Mouse (Mus musculus) mature B cell (primary cell): ENCODE results near the gene Thsd4.
"Not testable (repeated sequence)": the region's sequence is repeated elsewhere in the genome, so short reads cannot be mapped to it uniquely, and the experiment has no call there.

Experiments used
- in situ Hi-C: fragments of 300-500 bp; cut with MboI; formaldehyde crosslinking; loops from 2 replicates; pipeline ENCODE4 v1.14.3; 2019

The Thsd4 gene

DNA sequence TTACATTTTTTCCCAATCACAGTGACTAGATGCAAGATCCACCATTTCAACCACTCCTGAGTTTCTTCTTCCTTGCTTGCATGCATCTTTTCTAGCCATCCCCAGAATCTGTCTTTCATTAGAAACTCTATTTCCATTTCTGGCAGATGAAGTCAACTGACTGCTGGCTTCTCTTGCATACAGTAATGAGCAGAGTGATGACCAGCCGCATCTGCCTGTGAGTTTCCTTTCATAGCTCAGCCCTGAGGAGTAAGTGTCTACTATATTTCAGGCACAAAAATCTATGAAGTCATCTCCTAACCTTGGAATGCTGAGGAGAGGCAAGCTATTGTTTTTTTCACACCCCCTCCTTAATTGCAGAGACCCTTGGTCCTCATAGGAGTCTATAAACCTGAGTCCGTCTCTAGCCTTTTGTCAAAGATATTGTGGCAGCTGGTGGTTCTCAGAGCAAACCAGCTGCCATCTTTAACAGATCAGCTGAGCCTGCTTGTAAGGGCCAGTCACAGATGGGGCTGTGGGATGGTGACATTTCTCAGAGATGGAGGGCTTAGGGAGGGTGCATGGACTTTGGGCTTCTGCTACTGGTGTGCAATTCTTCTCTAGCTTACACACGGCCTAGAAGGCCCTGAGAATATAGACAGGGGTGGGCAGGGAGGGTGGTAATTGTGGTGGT is 535.8 kb downstream of the Thsd4 start:
- in situ Hi-C loops = loop anchor here (10.0 kb wide), 1 partner anchor 271 kb away; no protein-coding TSS in a partner anchor

DNA sequence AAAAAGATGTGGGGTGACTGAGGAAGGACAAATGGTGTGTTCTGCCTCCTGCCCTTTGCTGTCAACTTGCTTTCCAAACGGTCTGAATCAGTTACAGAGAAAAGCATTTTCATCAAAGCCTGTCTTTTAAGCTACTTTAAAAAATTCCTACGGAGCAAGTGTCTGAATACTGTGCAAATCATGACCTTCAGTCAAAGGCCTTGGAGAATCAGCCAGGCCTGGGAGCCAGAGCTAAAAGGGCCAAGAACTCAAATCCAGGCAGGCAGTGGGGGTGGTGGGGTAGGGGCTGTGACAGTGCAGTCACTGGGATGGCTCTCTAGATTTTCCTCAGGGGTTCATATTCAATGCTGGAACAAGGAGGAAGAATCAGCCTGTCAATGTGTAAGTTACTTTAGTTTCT is 540.7 kb downstream of the Thsd4 start:
- in situ Hi-C loops = loop anchor here (10.0 kb wide), 1 partner anchor 266 kb away; no protein-coding TSS in a partner anchor

DNA sequence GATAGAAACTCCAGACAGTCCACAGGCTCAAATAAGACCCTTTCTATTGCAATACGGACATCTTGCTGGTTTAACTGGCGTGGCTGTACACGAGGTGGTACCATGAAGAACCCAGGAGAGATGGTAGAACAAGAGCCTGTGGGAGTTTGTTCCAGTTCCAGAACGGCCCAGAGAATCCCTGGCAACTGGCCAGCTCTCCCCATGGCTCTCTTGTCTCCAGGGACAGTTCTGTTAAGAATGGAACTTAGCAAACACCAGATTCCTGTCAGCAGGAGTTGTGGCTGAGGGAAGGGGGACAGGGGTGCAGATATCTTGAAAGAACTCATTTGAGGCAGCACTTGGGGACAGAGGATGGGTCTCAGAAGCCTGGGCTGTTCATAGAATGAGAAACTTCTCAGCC is 550.6 kb downstream of the Thsd4 start:
- in situ Hi-C loops = no loop called here

DNA sequence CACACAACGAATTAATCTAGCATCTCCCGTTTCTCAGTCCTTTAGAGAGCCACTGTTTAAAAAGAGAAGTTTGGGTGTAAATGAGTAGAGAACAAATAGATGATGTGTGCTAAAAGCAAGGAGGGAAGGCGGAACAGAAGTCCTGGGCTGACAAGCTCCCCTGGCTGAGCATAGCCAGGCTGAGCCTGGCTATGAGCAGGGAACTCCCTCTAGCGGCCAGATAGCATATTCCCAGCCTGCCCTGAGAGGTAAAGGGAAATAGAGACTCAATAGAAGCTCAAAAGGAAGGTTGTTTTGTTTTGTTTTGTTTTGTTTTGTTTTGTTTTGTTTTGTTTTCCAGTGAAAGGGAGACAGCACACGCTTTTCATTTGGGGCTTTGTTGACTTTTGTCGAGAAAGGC is 552.5 kb downstream of the Thsd4 start:
- in situ Hi-C loops = no loop called here

DNA sequence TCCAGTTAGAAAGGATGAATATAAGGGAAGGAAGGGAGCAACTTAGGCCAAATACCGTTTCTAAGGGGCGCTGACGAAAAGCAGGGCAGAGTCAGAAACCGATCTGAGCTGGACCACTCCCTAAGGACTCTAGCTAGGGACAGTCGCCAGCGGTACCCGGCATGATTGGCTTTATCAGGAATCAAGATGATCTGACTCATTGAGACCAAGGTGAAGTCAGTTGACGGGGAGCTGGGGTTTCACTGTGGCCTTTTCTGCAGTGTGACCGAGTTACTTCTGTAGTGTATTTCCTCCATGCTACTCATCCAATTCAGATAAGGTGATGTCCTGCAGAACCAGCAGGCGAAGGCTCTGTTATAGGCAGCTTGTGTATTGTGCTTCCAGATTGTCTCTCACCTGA is 556.8 kb downstream of the Thsd4 start:
- in situ Hi-C loops = no loop called here

DNA sequence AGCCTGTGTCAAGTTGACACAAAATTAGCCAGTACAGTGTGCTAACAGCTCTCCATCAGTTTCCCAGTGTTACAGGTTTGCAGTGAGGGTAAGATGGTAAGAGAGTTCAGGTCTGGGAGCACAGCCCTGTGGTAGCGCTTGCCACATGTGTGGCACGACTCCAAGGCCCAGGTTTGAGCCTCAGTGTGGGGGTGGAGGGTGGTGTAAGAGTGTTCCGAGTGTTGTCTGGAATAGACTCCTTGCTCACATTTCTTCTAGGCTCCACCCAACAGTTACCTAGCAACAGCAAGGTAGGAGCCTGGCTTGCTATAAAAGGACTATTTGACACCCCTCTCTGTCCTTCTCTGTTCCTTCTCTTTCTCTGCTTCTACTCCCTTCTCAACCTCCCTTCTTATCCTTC is 557.5 kb downstream of the Thsd4 start:
- in situ Hi-C loops = no loop called here

DNA sequence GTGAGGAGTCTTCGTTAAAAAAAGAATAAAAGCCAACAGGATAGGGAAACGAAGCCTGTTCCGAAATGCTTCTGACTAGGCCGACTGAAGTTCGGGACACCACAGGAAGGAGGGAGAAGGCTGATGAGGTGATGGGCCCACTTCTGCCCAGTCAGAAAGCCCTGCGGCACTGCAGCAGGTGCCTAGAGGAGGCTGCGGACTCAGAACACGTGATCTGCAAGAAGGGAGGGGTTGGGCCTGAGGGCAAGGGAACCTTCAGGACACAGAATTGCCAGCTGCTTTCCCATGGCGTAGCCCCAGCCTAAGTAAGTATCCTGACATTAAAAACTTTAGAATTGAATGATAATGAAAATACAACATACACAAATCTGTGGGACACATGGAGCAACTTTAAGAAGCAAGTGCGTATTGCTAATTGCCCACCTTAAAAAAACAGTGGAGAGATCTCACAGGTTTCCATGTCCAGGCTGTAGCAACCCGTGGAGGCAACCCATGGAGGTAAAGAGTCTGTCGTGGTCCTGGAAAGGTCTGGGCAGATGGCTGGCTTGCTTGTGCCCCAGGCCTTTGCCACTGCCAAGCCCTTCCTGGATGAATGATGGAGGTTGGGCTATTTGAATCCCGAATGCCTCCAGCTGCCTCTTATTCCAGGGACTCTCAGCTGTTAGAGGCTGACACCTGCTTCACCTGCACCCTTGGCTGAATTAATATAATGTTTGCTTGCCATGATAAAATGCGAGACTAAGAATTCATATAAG is 560.5 kb downstream of the Thsd4 start:
- in situ Hi-C loops = no loop called here

DNA sequence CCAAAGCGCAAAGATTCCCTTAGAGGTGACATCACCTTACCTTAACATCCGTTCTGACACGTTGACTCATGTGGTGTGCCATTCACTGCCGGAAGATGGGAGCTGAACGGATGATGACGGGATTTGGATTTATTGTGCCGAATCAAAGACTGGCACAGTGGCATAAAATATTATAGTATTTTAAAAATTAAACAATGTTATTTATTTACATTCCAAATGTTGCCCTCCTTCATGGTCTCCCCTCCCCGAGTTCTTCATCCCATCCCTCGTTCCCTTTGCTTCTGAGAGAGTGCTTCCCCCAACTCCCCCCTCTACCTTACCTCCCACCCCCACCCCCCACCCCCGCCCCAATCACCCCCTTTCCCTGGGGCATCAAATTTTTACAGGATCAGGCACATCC is 561.3 kb downstream of the Thsd4 start, which contains the start of gene Nr2e3:
Nr2e3 (minus strand) TSS at position 101 of the 400 bp plus-strand sequence.
- in situ Hi-C loops = no loop called here

DNA sequence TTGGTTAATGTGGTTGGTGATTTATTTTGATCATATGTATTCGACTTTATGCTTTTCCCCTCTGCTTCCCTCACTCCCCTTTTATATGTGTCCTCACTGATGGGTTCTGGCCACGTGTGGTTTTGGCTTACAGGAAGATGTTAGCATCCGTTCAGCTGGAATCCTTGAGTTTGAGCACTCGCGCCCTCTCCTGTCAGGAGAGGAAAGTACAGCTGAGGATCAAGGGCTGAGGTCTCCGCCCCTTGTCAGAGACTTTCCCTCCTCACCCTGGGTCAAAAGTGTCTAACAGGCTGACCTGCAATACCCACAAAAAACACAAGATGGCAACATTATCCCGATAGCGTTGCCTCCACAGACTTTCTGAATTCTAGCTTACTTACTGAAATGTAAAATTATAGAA is 562.6 kb downstream of the Thsd4 start:
- in situ Hi-C loops = no loop called here

DNA sequence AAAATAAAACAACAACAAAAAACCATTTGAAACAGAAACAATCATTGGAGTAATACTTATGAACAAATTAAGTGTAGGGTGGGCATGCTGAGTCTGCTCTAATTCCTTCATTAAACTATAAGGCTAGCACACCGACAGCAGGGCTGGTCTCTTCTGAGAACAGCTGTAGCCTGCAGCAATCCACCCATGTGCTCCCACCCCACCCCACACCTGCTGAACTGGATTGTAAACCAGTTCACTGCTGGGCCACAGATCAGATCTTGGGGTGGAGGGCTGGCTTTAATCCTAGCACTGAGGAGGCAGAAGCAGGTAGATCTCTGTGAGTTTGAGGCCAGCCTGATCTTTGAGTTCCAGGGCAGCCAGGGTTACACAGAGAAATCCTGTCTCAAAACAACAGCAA is 563.7 kb downstream of the Thsd4 start:
- in situ Hi-C loops = not testable (repeated sequence)

DNA sequence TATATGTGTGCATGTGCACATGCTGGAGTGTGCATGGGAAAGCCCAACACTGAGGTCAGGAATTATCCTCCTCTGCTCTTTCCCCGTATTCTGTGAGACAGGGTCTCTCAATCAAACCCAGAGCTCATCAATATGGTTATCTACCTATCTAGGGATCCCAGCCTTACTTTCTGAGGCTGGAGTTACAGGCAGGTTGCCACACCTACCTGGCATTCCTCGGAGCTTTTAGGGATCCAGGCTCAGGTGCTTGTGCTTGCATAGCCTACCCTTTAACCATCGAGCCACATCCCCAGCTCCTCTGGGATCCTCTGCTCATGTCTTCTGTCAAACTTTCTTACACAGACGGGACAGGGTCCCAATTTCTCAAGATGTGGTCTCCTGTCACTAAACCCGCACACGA is 565.4 kb downstream of the Thsd4 start:
- in situ Hi-C loops = no loop called here

DNA sequence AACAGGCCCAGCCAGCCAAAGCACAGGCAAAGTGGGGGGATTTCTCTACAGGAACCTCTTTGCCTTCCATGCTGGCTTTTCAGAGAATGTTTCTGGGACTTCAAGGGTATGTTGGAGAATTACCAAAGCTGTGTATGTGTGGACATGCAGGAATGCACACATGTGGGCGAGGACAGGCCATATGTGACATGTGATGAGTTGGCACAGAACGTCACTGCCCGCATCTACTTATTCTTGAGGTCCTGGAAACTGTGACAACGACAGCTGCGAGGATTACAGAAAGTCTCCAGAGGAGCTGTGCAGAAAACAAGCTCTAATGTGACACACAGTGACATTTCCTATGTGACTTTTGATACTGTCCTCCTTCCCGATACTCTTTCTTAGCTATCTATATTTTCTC is 566.2 kb downstream of the Thsd4 start:
- in situ Hi-C loops = no loop called here

DNA sequence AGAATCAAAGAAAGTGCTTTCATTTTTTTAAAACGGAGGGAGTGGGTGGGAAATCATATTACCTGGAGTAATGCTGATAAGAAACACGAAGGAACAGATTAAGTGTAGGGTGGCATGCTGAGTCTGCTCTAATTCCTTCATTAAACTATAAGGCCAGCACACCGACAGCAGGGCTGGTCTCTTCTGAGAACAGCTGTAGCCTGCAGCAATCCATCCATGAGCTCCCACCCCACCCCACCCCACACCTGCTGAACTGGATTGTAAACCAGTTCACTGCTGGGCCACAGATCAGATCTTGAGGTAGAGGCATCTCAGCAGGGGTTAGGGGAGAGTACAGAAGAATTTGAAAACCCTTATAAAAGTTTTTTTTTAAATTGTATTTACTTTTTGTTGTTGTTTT is 566.6 kb downstream of the Thsd4 start:
- in situ Hi-C loops = no loop called here

DNA sequence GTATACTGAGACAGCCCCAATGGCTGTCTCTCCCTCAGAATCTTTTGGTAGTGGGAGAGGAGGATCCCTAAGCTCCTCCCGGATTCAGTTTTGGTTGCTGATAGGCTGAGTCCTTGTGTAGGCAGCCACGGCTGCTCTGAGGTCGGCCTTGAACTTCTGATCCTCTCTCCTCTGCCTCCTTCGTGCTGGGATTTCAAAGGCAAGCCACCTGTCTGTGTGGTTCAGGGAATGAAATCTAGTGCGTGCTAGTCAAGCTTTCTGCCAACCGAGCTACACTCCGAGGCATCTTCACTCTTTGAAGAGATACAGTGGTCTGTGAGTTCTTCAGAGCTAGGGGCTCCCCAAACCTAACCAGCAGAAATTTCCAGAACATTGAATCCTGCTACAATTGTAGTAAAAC is 568.3 kb downstream of the Thsd4 start:
- in situ Hi-C loops = no loop called here

DNA sequence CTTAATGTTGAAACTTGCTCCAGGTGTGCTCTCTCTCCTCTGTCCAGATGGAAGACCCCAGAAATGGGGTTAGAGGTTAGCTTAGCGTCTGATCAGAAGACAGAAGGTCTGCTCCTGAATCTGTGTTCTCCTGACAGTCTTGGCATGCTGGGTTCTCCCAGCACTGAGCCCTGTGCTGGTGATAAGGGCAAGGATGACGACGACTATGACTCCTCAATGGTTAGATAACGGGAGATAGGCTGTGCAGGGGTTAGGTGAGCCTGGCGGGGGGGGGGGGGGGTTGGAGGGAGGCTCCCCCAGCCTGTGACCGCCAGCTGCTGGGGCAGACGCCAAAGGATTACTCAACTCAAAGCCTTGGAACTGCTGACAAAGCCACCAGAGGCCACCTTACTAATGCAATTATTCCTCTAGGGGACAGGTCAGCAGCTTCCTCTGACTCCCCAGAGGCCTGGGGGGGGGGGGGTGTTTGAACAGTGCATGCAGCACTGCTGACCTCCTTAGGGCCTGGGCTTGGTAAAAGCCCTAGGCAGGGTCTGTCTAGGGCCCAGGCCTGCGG is 569.3 kb downstream of the Thsd4 start:
- in situ Hi-C loops = no loop called here

DNA sequence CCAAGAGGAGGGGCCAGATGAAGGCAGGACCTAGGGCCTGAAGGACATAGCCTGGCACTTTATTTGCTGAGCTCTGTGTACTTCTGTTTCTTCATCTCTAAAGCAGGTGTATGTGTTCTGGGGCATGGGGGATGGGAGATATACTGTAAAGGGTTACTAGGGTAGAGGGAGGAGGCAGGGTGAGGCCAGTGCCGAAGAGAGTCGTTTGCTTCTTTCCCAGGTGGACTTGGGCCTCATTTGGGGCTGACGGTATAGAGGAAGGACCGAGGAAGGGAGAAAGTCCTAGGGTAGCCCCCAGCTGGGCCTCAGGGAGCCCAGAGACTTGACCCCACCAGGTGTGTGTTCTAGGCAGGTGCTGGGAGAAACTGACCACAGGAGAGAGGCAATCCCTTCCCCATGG is 569.9 kb downstream of the Thsd4 start:
- in situ Hi-C loops = no loop called here

DNA sequence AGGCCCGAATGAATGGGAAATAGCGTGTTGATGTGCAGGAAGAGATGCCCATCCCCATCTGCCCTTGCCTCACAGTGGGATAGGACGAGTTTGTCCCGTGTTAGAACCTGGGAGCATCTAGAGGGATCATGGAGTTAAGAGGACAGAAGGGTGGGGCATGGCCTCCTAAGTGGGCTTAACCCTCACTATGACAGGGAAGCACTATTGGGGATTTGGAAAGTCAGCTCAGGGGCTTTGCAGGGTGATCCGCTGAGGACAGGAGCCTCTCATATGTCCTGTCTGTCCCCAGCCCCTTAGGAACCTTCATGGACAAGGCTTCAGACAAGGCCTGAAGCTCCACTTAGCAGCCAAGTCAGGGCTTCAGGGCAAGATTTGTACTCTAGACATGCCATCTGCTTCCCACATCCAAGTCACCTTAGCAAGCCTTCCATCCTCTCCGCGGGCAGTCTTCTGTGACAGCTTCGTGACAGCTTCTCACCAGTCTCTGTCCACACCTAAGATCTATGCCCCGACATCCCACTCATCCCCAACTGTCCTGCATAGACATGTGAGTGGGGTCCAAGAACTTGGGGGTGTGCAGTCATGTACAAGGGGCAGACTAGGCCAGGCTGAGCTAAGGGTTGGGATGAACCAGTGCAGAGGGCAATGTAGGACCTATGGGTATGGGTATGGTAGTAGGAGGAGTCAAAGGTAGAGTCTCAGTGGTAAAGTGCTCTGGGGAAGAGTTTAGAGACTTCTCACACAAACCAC is 570.7 kb downstream of the Thsd4 start:
- in situ Hi-C loops = no loop called here

DNA sequence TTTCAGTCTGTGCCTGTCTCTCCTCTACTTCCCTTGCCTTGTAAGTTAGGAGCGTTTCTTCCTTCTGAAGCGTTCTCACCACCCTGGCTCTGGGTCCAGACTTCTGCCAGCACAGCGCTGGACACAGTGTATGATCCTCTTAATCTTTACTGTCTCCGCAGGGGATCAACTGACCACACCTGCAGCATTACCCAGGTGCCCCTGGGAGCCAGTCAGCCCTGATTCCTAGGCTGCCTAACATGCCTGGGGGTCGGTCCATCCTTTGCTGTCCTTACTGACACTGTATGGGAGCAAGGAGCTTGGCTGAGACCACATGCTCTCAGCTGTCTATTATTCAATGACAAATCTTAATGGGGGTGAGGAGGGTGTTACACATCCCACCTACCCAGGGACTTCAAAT is 571.9 kb downstream of the Thsd4 start:
- in situ Hi-C loops = no loop called here

DNA sequence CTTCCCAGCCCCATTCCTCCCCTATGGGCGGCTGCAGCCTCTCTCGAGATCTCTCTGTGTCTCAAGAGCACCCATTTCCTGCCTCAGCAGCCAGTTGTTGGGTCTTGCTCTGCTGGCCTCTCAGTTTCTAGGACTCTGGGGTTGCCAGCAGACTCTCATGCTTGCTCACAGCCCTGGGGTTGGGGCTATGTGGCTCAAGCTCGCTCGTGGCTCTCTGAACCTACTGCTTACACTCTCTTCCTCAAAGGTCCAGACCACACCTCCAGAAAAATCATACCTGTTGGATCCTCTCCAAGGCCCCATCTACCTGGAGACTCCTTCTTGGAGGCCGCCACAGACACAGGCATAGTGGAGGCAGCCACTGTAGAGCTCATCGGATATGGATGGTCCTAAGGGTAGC is 572.3 kb downstream of the Thsd4 start:
- in situ Hi-C loops = no loop called here

DNA sequence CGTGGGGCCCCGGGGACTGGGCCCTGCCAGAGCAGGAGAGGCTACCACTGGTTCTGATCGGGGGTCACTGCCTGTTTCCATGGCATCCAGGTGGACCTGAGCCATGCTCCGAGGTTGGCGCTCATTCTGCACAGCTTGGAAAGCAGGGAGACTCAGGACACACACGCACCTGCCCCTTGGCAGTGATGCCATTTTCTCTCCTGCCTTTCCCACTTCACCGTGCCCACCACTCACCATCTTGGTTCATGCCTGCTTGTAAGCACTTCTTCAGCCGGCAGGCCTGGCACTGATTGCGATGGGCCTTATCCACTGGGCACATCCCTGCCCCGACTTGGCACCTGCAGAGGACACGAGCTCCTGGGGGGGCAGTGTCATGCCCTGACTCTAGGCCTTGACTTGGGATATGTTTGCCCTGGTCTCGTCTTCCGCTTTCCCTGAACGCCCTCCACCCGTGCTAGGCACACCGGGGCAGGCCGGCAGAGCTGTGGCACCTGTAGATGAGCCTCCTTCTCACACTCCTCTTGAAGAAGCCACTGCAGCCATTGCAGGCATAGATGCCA is 573.1 kb downstream of the Thsd4 start:
- in situ Hi-C loops = no loop called here

DNA sequence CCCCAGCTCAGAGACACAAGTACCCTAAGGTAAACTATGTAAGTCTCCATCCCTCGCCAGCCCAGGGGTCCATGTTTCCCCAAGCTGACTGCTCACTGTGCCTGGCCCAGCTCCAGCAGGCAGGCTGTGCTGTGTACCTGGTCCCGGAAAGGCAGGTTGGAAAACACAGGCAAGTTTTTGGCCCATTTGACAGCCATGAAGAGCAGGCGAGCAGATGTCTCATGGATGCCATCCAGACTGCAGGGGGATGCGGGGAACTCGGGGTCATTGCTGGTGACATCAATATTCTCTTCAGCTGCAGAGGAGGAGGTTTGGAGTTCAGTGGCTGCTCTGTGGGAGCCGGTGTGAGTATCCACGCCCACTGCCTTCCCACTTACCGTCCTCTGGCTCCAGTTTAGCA is 573.6 kb downstream of the Thsd4 start:
- in situ Hi-C loops = no loop called here

DNA sequence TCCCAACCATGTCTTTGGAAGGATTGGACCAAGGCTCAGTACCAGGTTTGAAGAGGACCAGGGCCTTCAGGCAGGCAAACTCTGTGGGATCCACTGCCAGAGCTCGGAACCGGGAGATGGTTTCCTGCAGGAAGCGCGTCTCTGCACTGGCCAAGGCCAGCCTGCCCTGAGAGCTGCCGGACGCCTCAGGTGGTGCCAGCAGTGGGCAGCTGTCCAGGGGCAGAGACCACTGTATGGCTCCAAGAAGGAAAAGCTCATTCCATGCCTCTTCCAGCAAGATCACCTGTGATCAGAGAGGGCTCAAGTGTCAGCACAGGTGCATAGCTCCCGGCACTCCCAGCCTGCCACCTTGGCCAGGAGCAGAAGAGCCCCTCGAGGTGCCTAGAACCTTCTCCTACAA is 574.6 kb downstream of the Thsd4 start:
- in situ Hi-C loops = no loop called here
